Mouse (Mus musculus): ENCODE results near the gene Srpr. TPM values are rescaled to one million over a fixed set of nuclear protein-coding genes. Genes with fewer than 3 reads are reported as not detected.

Srpr gene
- polyA plus RNA-seq, 1 experiment from 2014 or later: 94.4 TPM

DNA sequence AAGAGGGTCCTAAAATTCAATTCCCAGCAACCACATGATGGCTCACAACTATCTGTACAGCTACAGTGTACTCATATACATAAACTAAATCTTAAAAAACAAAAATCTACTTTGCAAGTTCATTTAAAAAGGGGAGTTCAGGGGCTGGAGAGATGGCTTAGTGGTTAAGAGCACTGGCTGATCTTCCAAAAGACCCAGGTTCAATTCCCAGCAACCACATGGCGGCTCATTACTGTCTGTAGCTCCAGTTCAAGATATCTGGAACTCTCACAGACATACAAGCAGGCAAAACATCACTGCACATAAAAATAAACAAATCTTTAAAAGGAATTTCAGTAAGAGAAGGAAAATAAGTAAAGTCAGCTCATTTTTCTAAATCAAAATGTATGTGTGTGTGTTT is 38.4 kb downstream of the Srpr start:
- Histone ChIP-seq H3K27me3 (ENCODE audit: insufficient read depth, low read length) (no peaks in the 10 kb centered on the region), H3K27ac (ENCODE audit: low read depth) (no peak overlapping the region), H3K4me2 (ENCODE audit: low read depth, low read length) (no peak overlapping the region), H3K4me3 (ENCODE audit: low read depth, low read length) (no peak overlapping the region), H3K4me1 (ENCODE audit: insufficient read depth) (no peaks in the 10 kb centered on the region), H3K9ac (replicated peaks) (no peak overlapping the region), H3K36me3 (replicated peaks; ENCODE audit: insufficient read depth, low read length) (peaks cover 5% of the 10 kb centered on the region; the same call in 1 of the 2 replicates), H3K9me3 (ENCODE audit: low read length) (no peaks in the 10 kb centered on the region)
- ATAC-seq (no peak), DNase-seq (no peak)
- no peak for TF ChIP-seq CTCF (IDR thresholded peaks at IDR 0.05; ENCODE audit: low read depth)
- TF ChIP-seq EP300 (IDR thresholded peaks at IDR 0.05; ENCODE audit: low read depth): no peak
- 86% methylated on average over 1 of the region's 1 CpGs for WGBS (ENCODE audit: insufficient replicate concordance)

DNA sequence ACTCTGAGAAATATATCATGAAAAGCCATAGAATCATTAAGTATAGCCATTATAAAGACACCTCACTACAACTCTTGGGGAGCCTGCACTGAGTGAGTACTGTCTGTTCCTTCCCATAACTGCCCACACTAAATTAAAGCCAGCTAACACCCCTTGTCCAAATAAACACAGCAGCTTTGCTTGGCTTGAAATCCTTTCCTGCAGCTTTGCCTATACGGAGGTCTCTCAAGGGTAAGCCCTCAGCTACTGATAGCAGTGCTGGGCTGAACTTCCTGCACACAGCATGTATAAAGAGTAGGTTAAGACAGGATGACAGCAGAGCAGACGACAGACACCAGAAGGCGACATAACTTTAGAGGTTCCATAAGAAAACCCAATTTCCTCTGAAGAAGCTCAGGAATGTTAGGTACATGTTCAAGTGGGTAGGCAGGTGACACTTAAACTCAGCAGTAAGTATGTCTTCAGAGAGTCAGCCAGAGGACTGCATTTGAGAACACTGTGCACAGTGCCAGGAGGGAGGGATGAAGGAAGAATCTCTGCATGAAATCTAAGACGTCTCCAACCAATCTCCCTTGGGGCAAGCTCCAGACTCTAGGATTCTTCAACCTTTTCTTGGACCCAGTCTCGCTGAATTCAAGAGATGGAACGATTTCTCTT is 39.1 kb downstream of the Srpr start:
- no peak for ATAC-seq
- Histone ChIP-seq H3K4me1 (ENCODE audit: insufficient read depth) (no peaks in the 10 kb centered on the region), H3K27me3 (ENCODE audit: insufficient read depth, low read length) (no peaks in the 10 kb centered on the region), H3K27ac (ENCODE audit: low read depth) (no peak overlapping the region), H3K36me3 (replicated peaks; ENCODE audit: insufficient read depth, low read length) (peaks cover 4% of the 10 kb centered on the region; the same call in 1 of the 2 replicates), H3K9me3 (ENCODE audit: low read length) (no peaks in the 10 kb centered on the region), H3K4me2 (ENCODE audit: low read depth, low read length) (no peak overlapping the region), H3K9ac (replicated peaks) (no peak overlapping the region), H3K4me3 (ENCODE audit: low read depth, low read length) (no peak overlapping the region)
- WGBS (ENCODE audit: insufficient replicate concordance): 77% methylated on average over 6 of the region's 6 CpGs
- DNase-seq: no peak
- TF ChIP-seq CTCF (IDR thresholded peaks at IDR 0.05; ENCODE audit: low read depth): no peak
- TF ChIP-seq EP300 (IDR thresholded peaks at IDR 0.05; ENCODE audit: low read depth): no peak

DNA sequence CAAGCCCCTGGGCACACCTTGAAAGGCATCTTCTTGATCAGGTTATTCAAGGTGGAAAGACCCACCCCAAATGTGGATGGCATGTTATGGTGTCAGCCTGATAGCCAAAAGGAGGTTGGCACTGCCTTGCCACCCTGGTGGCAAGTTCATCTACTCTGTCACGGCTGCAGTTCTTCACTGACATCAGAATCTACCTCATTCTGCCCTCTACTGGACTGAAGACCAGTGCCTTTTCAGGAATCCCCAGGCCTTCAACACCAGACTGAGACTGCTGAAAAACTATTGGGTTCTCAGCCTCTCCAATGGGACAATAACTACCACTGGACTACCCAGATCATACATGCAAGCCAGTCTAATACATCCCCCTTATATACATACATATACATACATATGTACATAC is 39.8 kb downstream of the Srpr start:
- 44% methylated on average over 1 of the region's 1 CpGs for WGBS (ENCODE audit: insufficient replicate concordance)
- no peaks in the 10 kb centered on the region for H3K36me3 ChIP-seq (replicated peaks; ENCODE audit: insufficient read depth, low read length)
- H3K4me3 ChIP-seq (ENCODE audit: low read depth, low read length): no peak overlapping the region
- H3K4me1 ChIP-seq (ENCODE audit: insufficient read depth): no peaks in the 10 kb centered on the region
- ATAC-seq: no peak
- no peak overlapping the region for H3K4me2 ChIP-seq (ENCODE audit: low read depth, low read length)
- H3K9me3 ChIP-seq (ENCODE audit: low read length): no peaks in the 10 kb centered on the region
- DNase-seq: no peak
- H3K27me3 ChIP-seq (ENCODE audit: insufficient read depth, low read length): no peaks in the 10 kb centered on the region
- TF ChIP-seq EP300 (IDR thresholded peaks at IDR 0.05; ENCODE audit: low read depth): no peak
- TF ChIP-seq CTCF (IDR thresholded peaks at IDR 0.05; ENCODE audit: low read depth): peak; percentile 46
- no peak overlapping the region for H3K9ac ChIP-seq (replicated peaks)
- no peak overlapping the region for H3K27ac ChIP-seq (ENCODE audit: low read depth)

DNA sequence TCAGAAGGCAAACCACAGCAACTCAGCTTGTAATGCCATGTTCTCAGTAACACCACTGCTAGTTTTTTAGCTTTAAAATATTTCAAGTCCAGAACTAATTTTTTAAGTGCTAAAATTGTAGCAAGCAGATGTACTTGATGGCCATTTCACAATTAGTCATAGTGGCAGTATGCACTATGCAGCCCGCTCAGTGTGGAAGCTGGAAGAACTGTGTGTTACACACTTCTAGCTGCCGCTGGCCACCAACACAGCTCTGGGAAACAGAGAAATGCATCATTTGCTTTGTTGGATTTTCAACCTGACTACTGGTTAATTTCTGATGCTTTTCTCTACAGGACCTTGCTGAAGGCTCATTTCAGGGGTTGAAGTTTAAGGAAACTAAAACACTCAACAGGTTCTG is 47.4 kb downstream of the Srpr start:
- no peak for ATAC-seq
- Histone ChIP-seq H3K4me1 (ENCODE audit: insufficient read depth) (no peaks in the 10 kb centered on the region), H3K9me3 (ENCODE audit: low read length) (no peaks in the 10 kb centered on the region), H3K36me3 (replicated peaks; ENCODE audit: insufficient read depth, low read length) (no peaks in the 10 kb centered on the region), H3K9ac (replicated peaks) (no peak overlapping the region), H3K27ac (ENCODE audit: low read depth) (no peak overlapping the region), H3K4me2 (ENCODE audit: low read depth, low read length) (no peak overlapping the region), H3K27me3 (ENCODE audit: insufficient read depth, low read length) (no peaks in the 10 kb centered on the region), H3K4me3 (ENCODE audit: low read depth, low read length) (no peak overlapping the region)
- WGBS (ENCODE audit: insufficient replicate concordance): 89% methylated on average over 2 of the region's 2 CpGs
- TF ChIP-seq EP300 (IDR thresholded peaks at IDR 0.05; ENCODE audit: low read depth): no peak
- TF ChIP-seq CTCF (IDR thresholded peaks at IDR 0.05; ENCODE audit: low read depth): no peak
- no peak for DNase-seq

DNA sequence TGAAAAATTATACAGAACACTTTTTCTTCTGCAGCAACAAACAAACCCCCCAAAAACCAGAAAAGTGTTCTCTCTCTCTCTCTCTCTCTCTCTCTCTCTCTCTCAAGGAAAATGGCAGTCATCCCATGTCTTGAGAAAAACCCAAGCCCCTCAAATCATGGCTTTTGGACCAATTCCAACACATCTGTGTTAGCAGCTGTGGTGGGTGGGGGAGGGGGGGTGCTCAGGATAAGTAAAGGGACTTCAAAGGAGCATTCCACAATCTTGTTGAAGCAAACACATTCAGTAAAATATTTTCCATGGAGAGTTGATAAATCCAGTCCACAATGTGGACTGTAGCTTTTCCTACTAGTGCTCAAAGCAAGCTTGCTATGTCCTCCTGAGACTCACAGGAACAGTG is 49.5 kb downstream of the Srpr start:
- TF ChIP-seq CTCF (IDR thresholded peaks at IDR 0.05; ENCODE audit: low read depth) (no peak), EP300 (IDR thresholded peaks at IDR 0.05; ENCODE audit: low read depth) (no peak)
- Histone ChIP-seq H3K4me2 (ENCODE audit: low read depth, low read length) (no peak overlapping the region), H3K27ac (ENCODE audit: low read depth) (no peak overlapping the region), H3K9me3 (ENCODE audit: low read length) (no peaks in the 10 kb centered on the region), H3K4me1 (ENCODE audit: insufficient read depth) (no peaks in the 10 kb centered on the region), H3K27me3 (ENCODE audit: insufficient read depth, low read length) (no peaks in the 10 kb centered on the region), H3K4me3 (ENCODE audit: low read depth, low read length) (no peak overlapping the region), H3K36me3 (replicated peaks; ENCODE audit: insufficient read depth, low read length) (no peaks in the 10 kb centered on the region), H3K9ac (replicated peaks) (no peak overlapping the region)
- DNase-seq (no peak), ATAC-seq (no peak)

DNA sequence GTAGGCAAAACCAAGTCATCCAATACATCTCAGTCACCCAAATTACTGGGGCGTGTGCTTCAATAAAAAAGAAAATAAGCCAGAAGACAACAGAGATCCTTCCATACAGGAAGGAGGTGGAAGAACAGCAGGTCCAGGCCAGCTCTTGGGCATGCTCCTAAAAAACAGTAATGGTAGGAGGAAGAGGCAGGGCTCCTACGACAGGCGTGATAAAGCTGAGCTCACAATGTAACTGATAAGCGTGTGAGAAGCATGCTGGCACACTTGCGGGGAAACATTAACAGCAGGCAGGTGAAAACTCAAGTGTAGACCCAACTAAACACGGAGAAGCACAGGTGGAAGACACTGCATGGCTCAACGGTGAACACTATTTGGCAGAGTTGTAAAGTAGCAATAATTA is 57.4 kb downstream of the Srpr start:
- Histone ChIP-seq H3K9me3 (ENCODE audit: low read length) (no peaks in the 10 kb centered on the region), H3K27me3 (ENCODE audit: insufficient read depth, low read length) (no peaks in the 10 kb centered on the region), H3K4me1 (ENCODE audit: insufficient read depth) (no peaks in the 10 kb centered on the region), H3K4me3 (ENCODE audit: low read depth, low read length) (no peak overlapping the region), H3K36me3 (replicated peaks; ENCODE audit: insufficient read depth, low read length) (no peaks in the 10 kb centered on the region), H3K4me2 (ENCODE audit: low read depth, low read length) (no peak overlapping the region), H3K27ac (ENCODE audit: low read depth) (no peak overlapping the region), H3K9ac (replicated peaks) (no peak overlapping the region)
- no peak for ATAC-seq
- 61% methylated on average over 7 of the region's 7 CpGs for WGBS (ENCODE audit: insufficient replicate concordance)
- TF ChIP-seq CTCF (IDR thresholded peaks at IDR 0.05; ENCODE audit: low read depth): no peak
- TF ChIP-seq EP300 (IDR thresholded peaks at IDR 0.05; ENCODE audit: low read depth): no peak
- no peak for DNase-seq

DNA sequence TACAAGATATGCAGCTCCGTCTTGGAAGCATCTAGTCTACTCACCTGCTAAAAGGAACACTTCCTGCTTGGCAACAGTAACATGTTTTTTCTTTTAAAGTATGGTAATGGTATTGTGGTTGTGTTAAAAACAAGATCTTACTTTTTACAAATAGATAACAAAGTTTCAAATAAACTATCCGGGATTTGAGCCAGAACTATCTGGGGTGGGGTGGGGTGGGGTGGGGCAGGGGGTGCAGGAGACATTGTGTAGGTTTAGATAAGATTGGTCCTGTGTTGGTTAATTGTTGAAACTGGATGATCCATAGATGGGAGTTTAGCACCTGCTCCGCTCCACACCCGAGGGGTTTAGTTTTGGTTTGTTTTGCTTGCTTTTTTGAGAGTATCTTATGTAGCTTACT is 62.4 kb downstream of the Srpr start:
- H3K4me2 ChIP-seq (ENCODE audit: low read depth, low read length): no peak overlapping the region

More for the DNA sequence above, 62.4 kb downstream of the Srpr start:
- H3K36me3 ChIP-seq (replicated peaks; ENCODE audit: insufficient read depth, low read length): no peaks in the 10 kb centered on the region
- 43% methylated on average over 4 of the region's 4 CpGs for WGBS (ENCODE audit: insufficient replicate concordance)
- no peak overlapping the region for H3K9ac ChIP-seq (replicated peaks)
- DNase-seq (no peak), ATAC-seq (no peak)
- peaks cover 17% of the 10 kb centered on the region for H3K4me1 ChIP-seq (ENCODE audit: insufficient read depth)
- H3K27me3 ChIP-seq (ENCODE audit: insufficient read depth, low read length): no peaks in the 10 kb centered on the region
- H3K4me3 ChIP-seq (ENCODE audit: low read depth, low read length): no peak overlapping the region
- H3K9me3 ChIP-seq (ENCODE audit: low read length): no peaks in the 10 kb centered on the region
- TF ChIP-seq EP300 (IDR thresholded peaks at IDR 0.05; ENCODE audit: low read depth): no peak
- no peak overlapping the region for H3K27ac ChIP-seq (ENCODE audit: low read depth)
